Mouse (Mus musculus) ovary, postnatal 36 days (tissue): ENCODE measurements around the gene Ccdc27.
A peak's percentile ranks its signal among the peaks of the same experiment; 100 is the strongest.

Experiments used
- DNase-seq: peaks from one replicate; pipeline ENCODE4 v3.0.0; 2022; ENCODE audit warnings: low spot score, mixed read lengths

Ccdc27 gene

GRCm38 (mm10) chr4:154024729-154025521, 17.6 kb downstream of the Ccdc27 start:
- no peak for DNase-seq

DNA sequence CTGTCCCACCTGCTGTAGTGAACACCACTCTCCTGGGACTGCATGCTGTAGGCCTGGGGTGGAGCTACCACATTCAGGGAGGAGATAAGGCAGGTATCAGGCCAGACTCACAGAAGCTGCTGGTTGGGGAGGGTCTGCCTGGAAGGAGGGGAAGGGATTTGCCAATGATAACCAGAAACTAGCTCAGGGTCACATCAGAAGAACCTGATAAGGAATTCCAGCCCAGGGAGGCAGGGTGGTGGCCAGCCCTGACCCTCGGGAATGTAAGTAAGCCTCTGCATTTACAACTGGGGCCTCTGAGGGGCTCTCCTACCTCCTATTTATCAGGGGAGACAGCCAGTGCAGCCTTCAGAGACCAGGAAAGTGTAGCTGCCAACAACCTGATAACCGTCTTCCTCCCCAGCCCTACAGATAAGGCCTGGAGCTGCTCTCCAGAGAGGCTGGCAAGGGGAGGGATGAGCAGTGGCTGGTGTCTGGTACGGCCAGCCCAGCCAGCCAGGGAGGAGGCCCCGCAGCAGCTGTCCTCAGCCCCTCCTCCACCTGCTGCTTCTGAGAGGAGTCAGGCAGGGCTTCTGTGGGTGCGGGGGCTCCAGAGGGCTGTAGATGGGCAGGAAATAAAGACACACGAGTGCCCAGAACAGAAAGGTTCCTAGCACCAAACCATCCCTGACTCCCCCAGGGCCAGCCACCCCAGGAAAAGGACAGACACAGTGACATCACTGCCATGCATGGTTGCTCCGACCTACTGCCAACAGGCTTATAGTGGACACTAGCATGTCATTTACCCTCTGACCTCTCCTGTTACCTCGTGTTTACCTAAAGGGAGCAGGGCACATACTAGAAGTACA, 18.5 kb downstream of the Ccdc27 start:
- peak; percentile 60 for DNase-seq

- DNase-seq = no peak
Observed at GRCm38 (mm10) chr4:154022844-154023243, 19.6 kb downstream of the Ccdc27 start.

- peak; percentile 61 for DNase-seq
Observed at GRCm38 (mm10) chr4:154022407-154022806, 20.1 kb downstream of the Ccdc27 start.

GRCm38 (mm10) chr4:154021432-154021831, 21.0 kb downstream of the Ccdc27 start:
- DNase-seq = no peak

DNA sequence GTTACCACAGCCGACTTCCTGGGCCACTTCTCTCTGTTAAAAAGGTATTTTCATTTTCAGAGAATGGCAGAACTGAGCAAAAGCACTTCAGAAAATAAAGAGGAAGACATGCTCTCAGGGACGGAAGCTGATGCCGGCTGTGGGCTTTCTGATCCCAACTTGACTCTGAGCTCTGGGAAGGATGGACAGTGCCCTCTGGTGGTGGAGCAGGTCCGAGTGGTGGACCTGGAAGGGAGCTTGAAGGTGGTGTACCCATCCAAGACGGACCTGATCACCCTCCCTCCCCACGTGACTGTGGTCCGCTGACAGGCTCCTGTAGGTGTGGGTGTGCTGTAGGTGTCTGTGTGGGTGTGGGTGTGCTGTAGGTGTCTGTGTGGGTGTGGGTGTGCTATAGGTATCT, 22.9 kb downstream of the Ccdc27 start:
- DNase-seq = peak; percentile 54

GRCm38 (mm10) chr4:154015476-154015875, 27.0 kb downstream of the Ccdc27 start:
- DNase-seq = no peak

GRCm38 (mm10) chr4:154012132-154012882, 30.2 kb downstream of the Ccdc27 start:
- peak; percentile 41 for DNase-seq

DNA sequence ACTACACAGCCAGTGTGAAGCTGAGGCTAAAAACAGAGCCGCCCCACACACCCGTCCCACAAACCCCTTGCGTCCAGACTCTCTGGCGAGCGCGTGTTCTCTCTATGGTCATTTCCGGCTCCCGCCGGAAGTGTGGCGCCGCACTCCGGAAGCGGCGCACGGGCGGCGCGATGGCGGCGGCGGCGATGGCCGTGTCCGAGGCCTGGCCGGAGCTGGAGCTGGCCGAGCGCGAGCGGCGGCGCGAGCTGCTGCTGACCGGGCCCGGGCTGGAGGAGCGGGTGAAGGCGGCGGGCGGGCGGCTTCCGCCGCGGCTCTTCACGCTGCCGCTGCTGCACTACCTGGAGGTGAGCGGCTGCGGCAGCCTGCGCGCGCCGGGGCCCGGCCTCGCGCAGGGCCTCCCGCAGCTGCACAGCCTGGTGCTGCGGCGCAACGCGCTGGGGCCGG, 30.8 kb downstream of the Ccdc27 start, which contains the start of gene Lrrc47:
TSS of gene Lrrc47 (plus strand) at position 86 of the 444 bp plus-strand sequence.
- peak; percentile 82 for DNase-seq

DNA sequence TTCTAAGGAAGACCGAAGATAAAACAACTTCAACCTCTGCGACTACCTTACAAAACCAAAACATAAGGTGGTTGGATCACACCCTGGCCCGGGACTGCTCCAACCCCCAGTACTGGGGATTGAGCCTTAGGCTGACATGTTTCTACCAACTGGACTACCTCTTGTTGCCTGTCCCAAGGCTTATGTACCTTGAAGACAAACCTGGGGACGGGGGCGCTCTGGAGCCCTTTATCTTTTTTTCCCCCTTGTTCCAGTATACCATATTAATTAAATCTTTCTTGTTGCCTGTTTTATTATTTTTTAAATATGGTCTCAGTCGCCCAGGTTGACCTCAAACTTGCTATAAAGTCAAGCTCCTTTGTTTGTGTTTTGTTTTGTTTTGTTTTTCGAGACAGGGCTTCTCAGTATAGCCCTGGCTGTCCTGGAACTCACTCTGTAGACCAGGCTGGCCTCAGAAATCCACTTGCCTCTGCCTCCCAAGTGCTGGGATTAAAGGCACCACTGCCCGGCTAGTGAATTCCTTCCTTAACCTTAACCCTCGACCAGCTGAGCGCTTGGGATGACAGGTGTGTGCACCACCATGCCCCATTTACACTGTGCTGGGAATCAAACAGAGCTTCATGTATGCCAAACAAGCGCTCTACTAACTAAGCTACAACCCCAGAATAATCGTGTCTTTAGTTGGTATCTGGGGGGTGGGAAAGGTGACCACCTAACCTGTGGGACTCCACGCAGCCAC, 31.4 kb downstream of the Ccdc27 start:
- DNase-seq = no peak

GRCm38 (mm10) chr4:154007759-154008158, 34.7 kb downstream of the Ccdc27 start:
- DNase-seq = no peak

DNA sequence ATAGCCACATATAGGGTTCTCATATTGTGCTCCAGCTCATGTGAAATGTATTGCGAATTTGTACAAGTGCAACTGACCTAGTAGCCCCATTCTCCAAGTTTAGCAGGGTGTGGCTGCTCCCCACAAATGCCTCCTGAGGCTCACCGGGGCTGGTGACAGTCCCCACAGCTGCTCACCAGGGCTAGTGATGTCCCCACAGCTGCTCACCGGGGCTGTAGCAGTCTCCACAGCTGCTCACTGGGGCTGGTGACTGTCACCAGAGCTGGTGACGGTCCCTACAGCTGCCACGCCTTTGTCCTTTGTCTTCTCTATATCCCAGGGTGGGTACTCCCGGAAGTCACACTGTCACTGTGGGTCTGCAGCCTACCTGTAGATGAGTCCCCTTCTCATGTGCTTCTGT, 36.2 kb downstream of the Ccdc27 start:
- DNase-seq = no peak

DNA sequence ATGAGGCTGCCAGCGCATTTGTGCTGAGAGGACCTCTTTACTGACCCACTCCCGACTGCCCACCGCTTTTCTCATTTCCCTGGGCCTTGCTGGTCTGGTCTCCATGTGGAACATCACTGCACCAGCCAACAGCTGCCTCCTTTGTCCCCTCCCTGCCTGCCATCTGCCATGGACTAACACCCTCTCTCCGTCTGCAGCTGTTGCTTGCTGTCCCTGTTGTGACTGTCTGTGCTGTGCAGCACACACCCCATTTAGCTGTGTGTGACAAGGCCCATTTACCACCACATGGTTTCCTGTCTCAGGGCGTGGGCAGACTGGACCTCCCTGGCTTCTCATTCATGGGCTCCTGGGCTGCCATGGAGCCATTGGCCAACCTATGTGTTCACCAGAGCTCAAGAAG, 37.0 kb downstream of the Ccdc27 start:
- DNase-seq = no peak

- no peak for DNase-seq
Observed at GRCm38 (mm10) chr4:153993505-153993904, 49.0 kb downstream of the Ccdc27 start.

GRCm38 (mm10) chr4:153992715-153993114, 49.8 kb downstream of the Ccdc27 start:
- DNase-seq = no peak

DNA sequence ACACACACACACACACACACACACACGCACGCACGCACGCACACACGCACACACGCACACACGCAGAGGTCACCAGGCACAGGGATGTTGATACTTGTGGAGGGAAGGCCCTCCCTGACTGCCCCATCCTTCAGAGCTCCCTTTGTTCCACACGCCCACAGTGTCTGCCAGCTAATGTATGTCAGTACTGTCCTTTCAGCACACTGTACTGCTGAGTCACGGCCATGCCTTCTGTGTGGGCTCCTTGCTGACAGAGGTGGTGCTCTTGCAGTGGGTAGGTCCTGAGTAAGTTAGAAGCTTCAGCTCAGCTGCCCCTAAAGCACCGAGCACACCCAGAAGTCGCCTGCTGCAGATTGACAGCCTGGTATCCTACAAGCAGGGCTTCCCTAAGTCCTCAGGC, 62.0 kb downstream of the Ccdc27 start:
- DNase-seq = no peak

DNA sequence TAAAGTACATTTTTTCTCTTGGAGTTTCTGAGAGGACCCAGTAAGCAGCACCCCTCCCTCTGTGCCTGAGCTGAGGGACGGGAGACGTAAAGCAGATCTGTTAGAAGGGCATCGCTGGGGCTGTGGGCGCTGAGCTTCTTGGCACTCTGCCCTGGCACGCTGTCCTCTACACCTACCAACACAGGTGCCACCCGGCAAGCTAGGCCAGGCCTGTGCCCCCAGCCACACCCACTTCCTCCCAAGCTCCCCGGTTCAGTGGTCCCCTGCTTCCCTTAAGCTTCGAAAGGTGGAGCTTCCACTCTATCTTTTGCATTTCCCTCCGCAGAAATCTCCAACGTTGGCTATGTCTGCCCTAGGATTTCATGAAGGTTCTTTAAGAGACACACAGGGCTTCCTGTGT, 63.2 kb downstream of the Ccdc27 start:
- DNase-seq = no peak
